Mouse (Mus musculus): ENCODE results near the gene Rab30. TPM values are rescaled to one million over a fixed set of nuclear protein-coding genes. Genes with fewer than 3 reads are reported as not detected.
"Not testable (repeated sequence)": the region's sequence is repeated elsewhere in the genome, so short reads cannot be mapped to it uniquely, and the experiment has no call there.

Gene Rab30
- polyA plus RNA-seq, 1 experiment from 2014 or later, result 28.8 TPM

- ATAC-seq (no peak), DNase-seq (no peak)
- Histone ChIP-seq H3K4me2 (ENCODE audit: low read depth, low read length) (no peak overlapping the region), H3K36me3 (replicated peaks; ENCODE audit: insufficient read depth, low read length) (no peaks in the 10 kb centered on the region), H3K9ac (replicated peaks) (no peak overlapping the region), H3K4me3 (ENCODE audit: low read depth, low read length) (no peak overlapping the region), H3K27me3 (ENCODE audit: insufficient read depth, low read length) (no peaks in the 10 kb centered on the region), H3K4me1 (ENCODE audit: insufficient read depth) (no peaks in the 10 kb centered on the region), H3K27ac (ENCODE audit: low read depth) (no peak overlapping the region), H3K9me3 (ENCODE audit: low read length) (no peaks in the 10 kb centered on the region)
- 57% methylated on average over 2 of the region's 2 CpGs for WGBS (ENCODE audit: insufficient replicate concordance)
- TF ChIP-seq EP300 (IDR thresholded peaks at IDR 0.05; ENCODE audit: low read depth) (no peak), CTCF (IDR thresholded peaks at IDR 0.05; ENCODE audit: low read depth) (no peak)
Measured at GRCm38 (mm10) chr7:92709573-92709972, 31.8 kb upstream of the Rab30 start.

GRCm38 (mm10) chr7:92711593-92711992 is 29.8 kb upstream of the Rab30 start:
- WGBS (ENCODE audit: insufficient replicate concordance), result 35% methylated on average over 3 of the region's 3 CpGs
- TF ChIP-seq EP300 (IDR thresholded peaks at IDR 0.05; ENCODE audit: low read depth) (no peak), CTCF (IDR thresholded peaks at IDR 0.05; ENCODE audit: low read depth) (no peak)

GRCm38 (mm10) chr7:92715055-92715454 is 26.3 kb upstream of the Rab30 start:
- Histone ChIP-seq H3K4me2 (ENCODE audit: low read depth, low read length) (no peak overlapping the region), H3K9ac (replicated peaks) (no peak overlapping the region), H3K4me3 (ENCODE audit: low read depth, low read length) (no peak overlapping the region), H3K27me3 (ENCODE audit: insufficient read depth, low read length) (no peaks in the 10 kb centered on the region), H3K27ac (ENCODE audit: low read depth) (no peak overlapping the region), H3K9me3 (ENCODE audit: low read length) (no peaks in the 10 kb centered on the region), H3K36me3 (replicated peaks; ENCODE audit: insufficient read depth, low read length) (no peaks in the 10 kb centered on the region), H3K4me1 (ENCODE audit: insufficient read depth) (no peaks in the 10 kb centered on the region)
- WGBS (ENCODE audit: insufficient replicate concordance), result 66% methylated on average over 1 of the region's 1 CpGs
- ATAC-seq (no peak), DNase-seq (no peak)
- TF ChIP-seq CTCF (IDR thresholded peaks at IDR 0.05; ENCODE audit: low read depth) (no peak), EP300 (IDR thresholded peaks at IDR 0.05; ENCODE audit: low read depth) (no peak)

More at GRCm38 (mm10) chr7:92711593-92711992, 29.8 kb upstream of the Rab30 start:
- no peak overlapping the region for H3K9ac ChIP-seq (replicated peaks)
- DNase-seq, result no peak
- no peak overlapping the region for H3K27ac ChIP-seq (ENCODE audit: low read depth)
- no peaks in the 10 kb centered on the region for H3K4me1 ChIP-seq (ENCODE audit: insufficient read depth)
- no peaks in the 10 kb centered on the region for H3K27me3 ChIP-seq (ENCODE audit: insufficient read depth, low read length)
- no peak overlapping the region for H3K4me2 ChIP-seq (ENCODE audit: low read depth, low read length)
- no peak for ATAC-seq
- H3K36me3 ChIP-seq (replicated peaks; ENCODE audit: insufficient read depth, low read length), result no peaks in the 10 kb centered on the region
- H3K9me3 ChIP-seq (ENCODE audit: low read length), result no peaks in the 10 kb centered on the region
- H3K4me3 ChIP-seq (ENCODE audit: low read depth, low read length), result no peak overlapping the region

GRCm38 (mm10) chr7:92720156-92720905 is 21.1 kb upstream of the Rab30 start:
- no peak for TF ChIP-seq CTCF (IDR thresholded peaks at IDR 0.05; ENCODE audit: low read depth)
- Histone ChIP-seq H3K9ac (replicated peaks) (no peak overlapping the region), H3K4me1 (ENCODE audit: insufficient read depth) (no peaks in the 10 kb centered on the region), H3K27ac (ENCODE audit: low read depth) (no peak overlapping the region), H3K36me3 (replicated peaks; ENCODE audit: insufficient read depth, low read length) (no peaks in the 10 kb centered on the region), H3K4me3 (ENCODE audit: low read depth, low read length) (no peak overlapping the region), H3K27me3 (ENCODE audit: insufficient read depth, low read length) (no peaks in the 10 kb centered on the region), H3K4me2 (ENCODE audit: low read depth, low read length) (no peak overlapping the region), H3K9me3 (ENCODE audit: low read length) (no peaks in the 10 kb centered on the region)
- 53% methylated on average over 3 of the region's 3 CpGs for WGBS (ENCODE audit: insufficient replicate concordance)
- DNase-seq, result no peak
- ATAC-seq, result no peak

- Histone ChIP-seq H3K27me3 (ENCODE audit: insufficient read depth, low read length) (no peaks in the 10 kb centered on the region), H3K4me1 (ENCODE audit: insufficient read depth) (no peaks in the 10 kb centered on the region), H3K4me3 (ENCODE audit: low read depth, low read length) (no peak overlapping the region), H3K9me3 (ENCODE audit: low read length) (no peaks in the 10 kb centered on the region), H3K36me3 (replicated peaks; ENCODE audit: insufficient read depth, low read length) (no peaks in the 10 kb centered on the region), H3K4me2 (ENCODE audit: low read depth, low read length) (no peak overlapping the region), H3K27ac (ENCODE audit: low read depth) (no peak overlapping the region), H3K9ac (replicated peaks) (no peak overlapping the region)
- no peak for DNase-seq
- ATAC-seq, result no peak
- TF ChIP-seq CTCF (IDR thresholded peaks at IDR 0.05; ENCODE audit: low read depth) (no peak), EP300 (IDR thresholded peaks at IDR 0.05; ENCODE audit: low read depth) (no peak)
- 42% methylated on average over 3 of the region's 3 CpGs for WGBS (ENCODE audit: insufficient replicate concordance)
Measured at GRCm38 (mm10) chr7:92723750-92724149, 17.7 kb upstream of the Rab30 start.

- 72% methylated on average over 4 of the region's 4 CpGs for WGBS (ENCODE audit: insufficient replicate concordance)
- Histone ChIP-seq H3K27ac (ENCODE audit: low read depth) (no peak overlapping the region), H3K36me3 (replicated peaks; ENCODE audit: insufficient read depth, low read length) (no peaks in the 10 kb centered on the region), H3K4me1 (ENCODE audit: insufficient read depth) (no peaks in the 10 kb centered on the region), H3K27me3 (ENCODE audit: insufficient read depth, low read length) (no peaks in the 10 kb centered on the region), H3K4me2 (ENCODE audit: low read depth, low read length) (no peak overlapping the region), H3K4me3 (ENCODE audit: low read depth, low read length) (no peak overlapping the region), H3K9me3 (ENCODE audit: low read length) (no peaks in the 10 kb centered on the region), H3K9ac (replicated peaks) (no peak overlapping the region)
- no peak for DNase-seq
- no peak for ATAC-seq
- TF ChIP-seq CTCF (IDR thresholded peaks at IDR 0.05; ENCODE audit: low read depth) (no peak), EP300 (IDR thresholded peaks at IDR 0.05; ENCODE audit: low read depth) (no peak)
Measured at GRCm38 (mm10) chr7:92724261-92724660, 17.1 kb upstream of the Rab30 start.

GRCm38 (mm10) chr7:92729583-92729982 is 11.8 kb upstream of the Rab30 start:
- H3K27me3 ChIP-seq (ENCODE audit: insufficient read depth, low read length); ATAC-seq; H3K9ac ChIP-seq (replicated peaks); H3K9me3 ChIP-seq (ENCODE audit: low read length); H3K4me3 ChIP-seq (ENCODE audit: low read depth, low read length); H3K4me2 ChIP-seq (ENCODE audit: low read depth, low read length); H3K27ac ChIP-seq (ENCODE audit: low read depth); DNase-seq; H3K36me3 ChIP-seq (replicated peaks; ENCODE audit: insufficient read depth, low read length); H3K4me1 ChIP-seq (ENCODE audit: insufficient read depth): not testable (repeated sequence)
- 54% methylated on average over 3 of the region's 3 CpGs for WGBS (ENCODE audit: insufficient replicate concordance)

All from liver, postnatal 0 days (tissue).